Mouse (Mus musculus) heart, embryonic 12.5 days (tissue): ENCODE measurements around the gene Slc8a1. TPM values are rescaled to one million over a fixed set of nuclear protein-coding genes. Genes with fewer than 3 reads are reported as not detected.
A peak's percentile ranks its signal among the peaks of the same experiment; 100 is the strongest.

Experiments
- ATAC-seq: fragments of 200-750 bp; cut with Nextera tagmentation; 2 replicates; pipeline ENCODE4 v1.8.0; 2017; ENCODE audit warnings: moderate TSS enrichment, moderate library complexity; ENCODE audit not compliant: insufficient number of reproducible peaks, low FRiP score
- H3K27ac ChIP-seq: fragments of 300-500 bp; sonication (generic); 2 replicates; pipeline ENCODE4 v1.5.1; 2016; ENCODE audit warnings: mild to moderate bottlenecking, moderate library complexity; ENCODE audit not compliant: poor library complexity, severe bottlenecking
- H3K27me3 ChIP-seq: fragments of 300-500 bp; sonication (generic); replicated peaks from 2 replicates; pipeline ENCODE4 v1.6.1; 2016; ENCODE audit warnings: mild to moderate bottlenecking, moderate library complexity
- H3K36me3 ChIP-seq: fragments of 300-500 bp; sonication (generic); 2 replicates; pipeline ENCODE4 v1.6.1; 2016; ENCODE audit warnings: mild to moderate bottlenecking, moderate library complexity
- H3K4me1 ChIP-seq: fragments of 300-500 bp; sonication (generic); replicated peaks from 2 replicates; pipeline ENCODE4 v1.6.1; 2016; ENCODE audit warnings: mild to moderate bottlenecking
- H3K4me2 ChIP-seq: fragments of 300-500 bp; sonication (generic); 2 replicates; pipeline ENCODE4 v1.6.1; 2016; ENCODE audit warnings: mild to moderate bottlenecking, moderate library complexity
- H3K4me3 ChIP-seq: fragments of 300-500 bp; sonication (generic); 2 replicates; pipeline ENCODE4 v1.5.1; 2016; ENCODE audit warnings: mild to moderate bottlenecking
- H3K9ac ChIP-seq: fragments of 300-500 bp; sonication (generic); 2 replicates; pipeline ENCODE4 v1.6.1; 2016; ENCODE audit warnings: mild to moderate bottlenecking, moderate library complexity
- H3K9me3 ChIP-seq: fragments of 300-500 bp; sonication (generic); replicated peaks from 2 replicates; pipeline ENCODE4 v1.6.1; 2016; ENCODE audit warnings: mild to moderate bottlenecking, moderate library complexity
- WGBS: fragments of 180-500 bp; shearing (Covaris S2); methylation state at CpG from one replicate; pipeline ENCODE4 v1.1.7; 2016; 5-methylcytosine and 5-hydroxymethylcytosine counted together
- polyA plus RNA-seq: library from polyadenylated mRNA; unstranded; fragments of >200 nt; fragmentation: Nextera tagmentation; extraction: Ambion mirVana; gene quantifications from 2 replicates; pipeline ENCODE4 v1.2.1, GENCODE M21; 2016

Gene Slc8a1
- polyA plus RNA-seq, 1 experiment from 2014 or later: 100 TPM

GRCm38 (mm10) chr17:81479807-81480206, 258.4 kb downstream of the Slc8a1 start:
- Histone ChIP-seq H3K4me2 (no peak overlapping the region), H3K27me3 (no peaks in the 10 kb centered on the region), H3K9me3 (no peaks in the 10 kb centered on the region), H3K4me1 (peaks cover 45% of the 10 kb centered on the region), H3K27ac (no peak overlapping the region), H3K9ac (no peak overlapping the region), H3K4me3 (no peak overlapping the region), H3K36me3 (no peaks in the 10 kb centered on the region)
- 52% methylated on average over 4 of the region's 4 CpGs for WGBS
- ATAC-seq: no peak

- H3K27ac ChIP-seq: no peak overlapping the region
- no peak overlapping the region for H3K9ac ChIP-seq
- H3K27me3 ChIP-seq: no peaks in the 10 kb centered on the region
- no peaks in the 10 kb centered on the region for H3K36me3 ChIP-seq
- no peak overlapping the region for H3K4me3 ChIP-seq
- no peak overlapping the region for H3K4me2 ChIP-seq
- no peaks in the 10 kb centered on the region for H3K9me3 ChIP-seq
- WGBS: 72% methylated on average over 1 of the region's 1 CpGs
- ATAC-seq: no peak
- peaks cover 26% of the 10 kb centered on the region for H3K4me1 ChIP-seq
Measured at GRCm38 (mm10) chr17:81477420-81477819, 260.8 kb downstream of the Slc8a1 start.

GRCm38 (mm10) chr17:81473363-81473762, 264.8 kb downstream of the Slc8a1 start:
- Histone ChIP-seq H3K4me3 (no peak overlapping the region), H3K9ac (no peak overlapping the region), H3K4me2 (no peak overlapping the region), H3K9me3 (no peaks in the 10 kb centered on the region), H3K36me3 (0 out of 2 replicates have a peak, but pooled peaks cover 7% of the 10 kb centered on the region), H3K27ac (no peak overlapping the region), H3K4me1 (peaks cover 22% of the 10 kb centered on the region), H3K27me3 (no peaks in the 10 kb centered on the region)
- no peak for ATAC-seq
- 83% methylated on average over 3 of the region's 3 CpGs for WGBS

- H3K9ac ChIP-seq: no peak overlapping the region
Measured at GRCm38 (mm10) chr17:81468941-81469340, 269.2 kb downstream of the Slc8a1 start.

GRCm38 (mm10) chr17:81459379-81459778, 278.8 kb downstream of the Slc8a1 start:
- H3K27me3 ChIP-seq: no peaks in the 10 kb centered on the region
- no peaks in the 10 kb centered on the region for H3K9me3 ChIP-seq
- H3K36me3 ChIP-seq: no peaks in the 10 kb centered on the region
- no peak overlapping the region for H3K27ac ChIP-seq
- 37% methylated on average over 3 of the region's 3 CpGs for WGBS
- peaks cover 25% of the 10 kb centered on the region for H3K4me1 ChIP-seq
- H3K9ac ChIP-seq: no peak overlapping the region
- no peak overlapping the region for H3K4me3 ChIP-seq
- ATAC-seq: no peak
- no peak overlapping the region for H3K4me2 ChIP-seq

More at GRCm38 (mm10) chr17:81468941-81469340, 269.2 kb downstream of the Slc8a1 start:
- H3K9me3 ChIP-seq: no peaks in the 10 kb centered on the region
- H3K27ac ChIP-seq: peak overlapping the region; percentile 68
- no peak overlapping the region for H3K4me2 ChIP-seq
- no peaks in the 10 kb centered on the region for H3K27me3 ChIP-seq
- H3K4me1 ChIP-seq: peaks cover 19% of the 10 kb centered on the region
- WGBS: 29% methylated on average over 5 of the region's 5 CpGs
- ATAC-seq: peak; percentile 78
- no peak overlapping the region for H3K4me3 ChIP-seq
- H3K36me3 ChIP-seq: 0 out of 2 replicates have a peak, but pooled peaks cover 7% of the 10 kb centered on the region

GRCm38 (mm10) chr17:81455977-81456376, 282.2 kb downstream of the Slc8a1 start:
- Histone ChIP-seq H3K27ac (no peak overlapping the region), H3K4me1 (peaks cover 30% of the 10 kb centered on the region), H3K4me3 (no peak overlapping the region), H3K9ac (no peak overlapping the region), H3K4me2 (no peak overlapping the region), H3K9me3 (no peaks in the 10 kb centered on the region), H3K36me3 (no peaks in the 10 kb centered on the region), H3K27me3 (no peaks in the 10 kb centered on the region)
- ATAC-seq: no peak
- 68% methylated on average over 7 of the region's 7 CpGs for WGBS

- no peaks in the 10 kb centered on the region for H3K9me3 ChIP-seq
- WGBS: 47% methylated on average over 3 of the region's 3 CpGs
- H3K36me3 ChIP-seq: no peaks in the 10 kb centered on the region
- H3K27me3 ChIP-seq: no peaks in the 10 kb centered on the region
- no peak overlapping the region for H3K27ac ChIP-seq
- no peak overlapping the region for H3K4me2 ChIP-seq
- H3K9ac ChIP-seq: no peak overlapping the region
- no peak overlapping the region for H3K4me3 ChIP-seq
- peaks cover 30% of the 10 kb centered on the region for H3K4me1 ChIP-seq
- ATAC-seq: no peak
Measured at GRCm38 (mm10) chr17:81455269-81455668, 282.9 kb downstream of the Slc8a1 start.

- no peak for ATAC-seq
Measured at GRCm38 (mm10) chr17:81441463-81441862, 296.7 kb downstream of the Slc8a1 start, which contains the start of gene Gm11096. Gm11096 (plus strand) TSS chr17:81441763.

GRCm38 (mm10) chr17:81433148-81433547, 305.0 kb downstream of the Slc8a1 start:
- H3K27ac ChIP-seq: no peak overlapping the region
- peaks cover 49% of the 10 kb centered on the region for H3K36me3 ChIP-seq
- no peak overlapping the region for H3K4me3 ChIP-seq
- peaks cover 8% of the 10 kb centered on the region for H3K4me1 ChIP-seq
- H3K9me3 ChIP-seq: no peaks in the 10 kb centered on the region
- H3K4me2 ChIP-seq: no peak overlapping the region
- whole genome bisulfite sequencing: 58% methylated on average over 5 of the region's 5 CpGs
- H3K9ac ChIP-seq: no peak overlapping the region
- no peaks in the 10 kb centered on the region for H3K27me3 ChIP-seq
- ATAC-seq: no peak

More at GRCm38 (mm10) chr17:81441463-81441862, 296.7 kb downstream of the Slc8a1 start, which contains the start of gene Gm11096:
- no peak within 1 kb of the TSS for H3K4me3 ChIP-seq
- no peaks in the 10 kb centered on the region for H3K9me3 ChIP-seq
- no peaks in the 10 kb centered on the region for H3K27me3 ChIP-seq
- no peak within 1 kb of the TSS for H3K27ac ChIP-seq
- H3K4me2 ChIP-seq: no peak within 1 kb of the TSS
- peaks cover 37% of the 10 kb centered on the region for H3K36me3 ChIP-seq
- no peak within 1 kb of the TSS for H3K9ac ChIP-seq
- no peaks in the 10 kb centered on the region for H3K4me1 ChIP-seq

GRCm38 (mm10) chr17:81432733-81433132, 305.4 kb downstream of the Slc8a1 start:
- H3K9me3 ChIP-seq: no peaks in the 10 kb centered on the region
- 72% methylated on average over 2 of the region's 2 CpGs for WGBS
- no peak for ATAC-seq
- H3K27me3 ChIP-seq: no peaks in the 10 kb centered on the region
- H3K4me3 ChIP-seq: no peak overlapping the region
- no peak overlapping the region for H3K4me2 ChIP-seq
- peaks cover 8% of the 10 kb centered on the region for H3K4me1 ChIP-seq
- no peak overlapping the region for H3K9ac ChIP-seq
- peaks cover 49% of the 10 kb centered on the region for H3K36me3 ChIP-seq
- H3K27ac ChIP-seq: no peak overlapping the region

- no peak overlapping the region for H3K9ac ChIP-seq
- no peak for ATAC-seq
- no peak overlapping the region for H3K27ac ChIP-seq
- H3K9me3 ChIP-seq: no peaks in the 10 kb centered on the region
- peaks cover 67% of the 10 kb centered on the region for H3K36me3 ChIP-seq
- 84% methylated on average over 7 of the region's 7 CpGs for WGBS
- H3K4me3 ChIP-seq: no peak overlapping the region
- no peaks in the 10 kb centered on the region for H3K27me3 ChIP-seq
- no peak overlapping the region for H3K4me2 ChIP-seq
- H3K4me1 ChIP-seq: peaks cover 10% of the 10 kb centered on the region; the same call in 1 of the 2 replicates
Measured at GRCm38 (mm10) chr17:81427245-81427644, 310.9 kb downstream of the Slc8a1 start.

- no peaks in the 10 kb centered on the region for H3K27me3 ChIP-seq
- WGBS: 64% methylated on average over 10 of the region's 10 CpGs
- no peak overlapping the region for H3K4me3 ChIP-seq
- no peak overlapping the region for H3K4me2 ChIP-seq
- H3K9me3 ChIP-seq: no peaks in the 10 kb centered on the region
- no peak overlapping the region for H3K9ac ChIP-seq
- peaks cover 72% of the 10 kb centered on the region for H3K36me3 ChIP-seq
- H3K27ac ChIP-seq: no peak overlapping the region
- no peak for ATAC-seq
- H3K4me1 ChIP-seq: peaks cover 15% of the 10 kb centered on the region
Measured at GRCm38 (mm10) chr17:81424256-81424912, 313.8 kb downstream of the Slc8a1 start.
